9 mouse cellular contexts compared by ENCODE assay signal in genomic region chr5:31291361-31291688, GRCm38 (mm10). TPM values are rescaled to one million over a fixed set of nuclear protein-coding genes. Genes with fewer than 3 reads are reported as not detected.
DNase-seq lines count a peak whose midpoint lies in the region; ATAC-seq and TF ChIP-seq lines count a peak whose summit lies in the region.
"Had no signal": no experiment of that assay in that cellular context is flagged by ENCODE, and none has a peak within 500 bp of the region (broad histone marks: within the 10 kb centered on the region; RNA-seq: fewer than 3 reads in every experiment).

No protein-coding gene starts in this region.

- peak overlapping the region; percentile 55 for H3K4me3 ChIP-seq in liver, adult 2 months (ENCODE audit: insufficient read depth, low read depth, low read length)
- H3K4me3 ChIP-seq in embryonic facial prominence, embryonic 14.5 days (ENCODE audit: low read depth, low read length): peak overlapping the region; percentile 64
- H3K4me3 ChIP-seq in intestine, postnatal 0 days (ENCODE audit: low read depth, low read length): peak overlapping the region; percentile 46
- H3K4me3 ChIP-seq in neural tube, embryonic 14.5 days (ENCODE audit: low read depth, low read length): peak overlapping the region; percentile 38

- DNase-seq in liver, adult 2 months (ENCODE audit: extremely low read depth, low read depth, low spot score): no peak
- DNase-seq in liver: no peak
- DNase-seq in embryonic facial prominence, embryonic 14.5 days (ENCODE audit: low spot score): no peak
- no peak for DNase-seq in layer of hippocampus, adult 9-10 months (ENCODE audit: low spot score)
- no peak for DNase-seq in cerebellum, postnatal 4 days (ENCODE audit: low spot score in 2 of 2)
- no peak for DNase-seq in yolk sac, embryonic 10.5 days (ENCODE audit: low spot score)

- WGBS in liver, adult 2 months: 3% methylated on average over 9 of the region's 9 CpGs
- WGBS in embryonic facial prominence, embryonic 14.5 days: 4% methylated on average over 9 of the region's 9 CpGs
- WGBS in intestine, postnatal 0 days: 3% methylated on average over 9 of the region's 9 CpGs
- WGBS in neural tube, embryonic 14.5 days: 3% methylated on average over 9 of the region's 9 CpGs

- peak overlapping the region; percentile 62 for H3K4me2 ChIP-seq in embryonic facial prominence, embryonic 14.5 days (ENCODE audit: low read depth, low read length)
- H3K4me2 ChIP-seq in intestine, postnatal 0 days (replicated peaks; ENCODE audit: low read depth): peak overlapping the region; percentile 70
- peak overlapping the region; percentile 93 for H3K4me2 ChIP-seq in neural tube, embryonic 14.5 days (ENCODE audit: low read depth, low read length)

- peak overlapping the region; percentile 65 for H3K9ac ChIP-seq in liver, adult 2 months (ENCODE audit: low read depth, low read length)
- H3K9ac ChIP-seq in embryonic facial prominence, embryonic 14.5 days (ENCODE audit: low read depth, low read length): peak overlapping the region; percentile 59
- no peak overlapping the region for H3K9ac ChIP-seq in intestine, postnatal 0 days (ENCODE audit: low read depth, low read length)
- peak overlapping the region; percentile 50 for H3K9ac ChIP-seq in neural tube, embryonic 14.5 days (replicated peaks; ENCODE audit: low read depth, low read length)

- no peaks in the 10 kb centered on the region for H3K27me3 ChIP-seq in liver, adult 2 months (ENCODE audit: control insufficient read depth, insufficient read depth, low read length)
- no peaks in the 10 kb centered on the region for H3K27me3 ChIP-seq in embryonic facial prominence, embryonic 14.5 days (replicated peaks; ENCODE audit: control insufficient read depth, insufficient read depth, low read length)
- H3K27me3 ChIP-seq in intestine, postnatal 0 days (replicated peaks; ENCODE audit: control insufficient read depth, insufficient read depth, low read length): no peaks in the 10 kb centered on the region
- no peaks in the 10 kb centered on the region for H3K27me3 ChIP-seq in neural tube, embryonic 14.5 days (ENCODE audit: control insufficient read depth, insufficient read depth, low read length)

- TF ChIP-seq CTCF in liver, adult 2 months (IDR thresholded peaks at IDR 0.05; ENCODE audit: low read depth, low read length): no peak
- no peak for TF ChIP-seq CTCF in intestine, postnatal 0 days (IDR thresholded peaks at IDR 0.05; ENCODE audit: low read depth)

- H3K9me3 ChIP-seq in embryonic facial prominence, embryonic 14.5 days (ENCODE audit: control insufficient read depth, low read length): no peaks in the 10 kb centered on the region
- H3K9me3 ChIP-seq in intestine, postnatal 0 days (ENCODE audit: control insufficient read depth): no peaks in the 10 kb centered on the region
- no peaks in the 10 kb centered on the region for H3K9me3 ChIP-seq in neural tube, embryonic 14.5 days (ENCODE audit: control insufficient read depth, low read length)

- peaks cover 5% of the 10 kb centered on the region; the same call in 1 of the 2 replicates for H3K79me2 ChIP-seq in liver, adult 2 months (ENCODE audit: control insufficient read depth, insufficient read depth, low read length)

- peak overlapping the region; percentile 69 for H3K27ac ChIP-seq in liver, adult 2 months (replicated peaks; ENCODE audit: insufficient read depth, low read depth, low read length)
- peak overlapping the region; percentile 90 for H3K27ac ChIP-seq in embryonic facial prominence, embryonic 14.5 days (replicated peaks; ENCODE audit: low read depth, low read length)
- no peak overlapping the region for H3K27ac ChIP-seq in intestine, postnatal 0 days (ENCODE audit: low read depth, low read length)
- H3K27ac ChIP-seq in neural tube, embryonic 14.5 days (ENCODE audit: low read depth, low read length): peak overlapping the region; percentile 86

- no peak for ATAC-seq in embryonic facial prominence, embryonic 14.5 days (ENCODE audit: low read depth)
- no peak; the same call in 1 of the 2 replicates for ATAC-seq in intestine, postnatal 0 days
- ATAC-seq in neural tube, embryonic 14.5 days (ENCODE audit: low read depth): no peak

- H3K4me1 ChIP-seq in liver, adult 2 months (ENCODE audit: control insufficient read depth, insufficient read depth, low read length): peaks cover 4% of the 10 kb centered on the region; the same call in 1 of the 2 replicates
- peaks cover 12% of the 10 kb centered on the region; the same call in 1 of the 2 replicates for H3K4me1 ChIP-seq in embryonic facial prominence, embryonic 14.5 days (ENCODE audit: control insufficient read depth, insufficient read depth, low read length)
- H3K4me1 ChIP-seq in intestine, postnatal 0 days (replicated peaks; ENCODE audit: control insufficient read depth, insufficient read depth, low read length): no peaks in the 10 kb centered on the region
- H3K4me1 ChIP-seq in neural tube, embryonic 14.5 days (ENCODE audit: control insufficient read depth, insufficient read depth, low read length): peaks cover 16% of the 10 kb centered on the region

- no peak for TF ChIP-seq POLR2A in liver, adult 2 months (IDR thresholded peaks at IDR 0.05; ENCODE audit: extremely low read depth, insufficient read depth, low read length)

- peaks cover 2% of the 10 kb centered on the region; the same call in 1 of the 2 replicates for H3K36me3 ChIP-seq in liver, adult 2 months (ENCODE audit: control insufficient read depth, insufficient read depth, low read length)
- peaks cover 33% of the 10 kb centered on the region for H3K36me3 ChIP-seq in embryonic facial prominence, embryonic 14.5 days (ENCODE audit: control insufficient read depth, insufficient read depth, low read length)
- no peaks in the 10 kb centered on the region for H3K36me3 ChIP-seq in intestine, postnatal 0 days (ENCODE audit: control insufficient read depth, insufficient read depth)
- peaks cover 20% of the 10 kb centered on the region for H3K36me3 ChIP-seq in neural tube, embryonic 14.5 days (ENCODE audit: control insufficient read depth, insufficient read depth, low read length)

RNA-seq across cellular contexts. Expression of gene Ift172, which starts 0.4 kb away (rescaled TPM):
- total RNA-seq in liver, adult 2 months (2014; rRNA removed): 17.8 and 20.1 TPM in 2 replicates
- polyA plus RNA-seq in liver, adult 2 months (2012; rRNA removed): 11.0 and 11.7 TPM in 2 replicates
- polyA plus RNA-seq in embryonic facial prominence, embryonic 14.5 days (2014; fragmentation: Nextera tagmentation; extraction: Ambion mirVana): 36.7 and 38.4 TPM in 2 replicates
- polyA plus RNA-seq in intestine, postnatal 0 days (2015; fragmentation: Nextera tagmentation; extraction: Ambion mirVana): 28.3 and 30.4 TPM in 2 replicates
- 32.6 and 45.4 TPM in 2 replicates for polyA plus RNA-seq in neural tube, embryonic 14.5 days (2014; fragmentation: Nextera tagmentation; extraction: Ambion mirVana)

RNA-seq across cellular contexts. Expression of gene Fndc4, which starts 4.6 kb away (rescaled TPM):
- total RNA-seq in liver, adult 2 months (2014; rRNA removed): 30.6 and 34.8 TPM in 2 replicates
- 90.7 and 97.7 TPM in 2 replicates for polyA plus RNA-seq in liver, adult 2 months (2012; rRNA removed)
- 74.4 and 80.6 TPM in 2 replicates for polyA plus RNA-seq in embryonic facial prominence, embryonic 14.5 days (2014; fragmentation: Nextera tagmentation; extraction: Ambion mirVana)
- polyA plus RNA-seq in intestine, postnatal 0 days (2015; fragmentation: Nextera tagmentation; extraction: Ambion mirVana): 6.2 and 7.2 TPM in 2 replicates
- polyA plus RNA-seq in neural tube, embryonic 14.5 days (2014; fragmentation: Nextera tagmentation; extraction: Ambion mirVana): 106 and 113 TPM in 2 replicates

RNA-seq across cellular contexts. Expression of gene Gckr, which starts 5.9 kb away (rescaled TPM):
- total RNA-seq in liver, adult 2 months (2014; rRNA removed): 113 and 114 TPM in 2 replicates
- 199 and 282 TPM in 2 replicates for polyA plus RNA-seq in liver, adult 2 months (2012; rRNA removed)
- polyA plus RNA-seq in embryonic facial prominence, embryonic 14.5 days (2014; fragmentation: Nextera tagmentation; extraction: Ambion mirVana): 0.17 and 0.31 TPM in 2 replicates
- 0.10 TPM in 1 of 2 replicates, not detected in the other for polyA plus RNA-seq in intestine, postnatal 0 days (2015; fragmentation: Nextera tagmentation; extraction: Ambion mirVana)
- polyA plus RNA-seq in neural tube, embryonic 14.5 days (2014; fragmentation: Nextera tagmentation; extraction: Ambion mirVana): 0.21 and 0.61 TPM in 2 replicates

RNA-seq across cellular contexts. Expression of gene Krtcap3, which starts 39.8 kb away (rescaled TPM):
- 1.7 and 2.1 TPM in 2 replicates for total RNA-seq in liver, adult 2 months (2014; rRNA removed)
- 4.3 and 8.3 TPM in 2 replicates for polyA plus RNA-seq in liver, adult 2 months (2012; rRNA removed)
- 14.8 and 15.2 TPM in 2 replicates for polyA plus RNA-seq in embryonic facial prominence, embryonic 14.5 days (2014; fragmentation: Nextera tagmentation; extraction: Ambion mirVana)
- polyA plus RNA-seq in intestine, postnatal 0 days (2015; fragmentation: Nextera tagmentation; extraction: Ambion mirVana): 105 and 108 TPM in 2 replicates
- 2.7 and 3.2 TPM in 2 replicates for polyA plus RNA-seq in neural tube, embryonic 14.5 days (2014; fragmentation: Nextera tagmentation; extraction: Ambion mirVana)

RNA-seq across cellular contexts. Expression of gene Gm9970, which starts 50.3 kb away (rescaled TPM):
- not detected in 2 replicates for total RNA-seq in liver, adult 2 months (2014; rRNA removed)
- not detected in 2 replicates for polyA plus RNA-seq in liver, adult 2 months (2012; rRNA removed)
- 0.68 and 0.83 TPM in 2 replicates for polyA plus RNA-seq in embryonic facial prominence, embryonic 14.5 days (2014; fragmentation: Nextera tagmentation; extraction: Ambion mirVana)
- polyA plus RNA-seq in intestine, postnatal 0 days (2015; fragmentation: Nextera tagmentation; extraction: Ambion mirVana): 0.51 and 0.70 TPM in 2 replicates
- 0.54 and 1.4 TPM in 2 replicates for polyA plus RNA-seq in neural tube, embryonic 14.5 days (2014; fragmentation: Nextera tagmentation; extraction: Ambion mirVana)
- polyA plus RNA-seq: large intestine, adult 2 months had no signal

Comparison
In these comparisons a context has a peak if more than half of its experiments do, and no peak if none do; other contexts are left out.
1. RNA of gene Gckr, which starts 5.9 kb away (polyA plus RNA-seq): 199 to 282 TPM in liver, adult 2 months; 0.17 to 0.31 TPM in embryonic facial prominence, embryonic 14.5 days, 0.21 to 0.61 TPM in neural tube, embryonic 14.5 days and 0.10 TPM in intestine, postnatal 0 days; every median in the first group is over 100 times any median in the second.
2. Peak in every context shown above with its lines, with median percentiles within 50 percentile points of each other: H3K4me3 ChIP-seq and H3K4me2 ChIP-seq.